Mouse (Mus musculus): Measurements from ENCODE around the gene Uap1l1. TPM values are rescaled to one million over a fixed set of nuclear protein-coding genes. Genes with fewer than 3 reads are reported as not detected.

Gene Uap1l1
- polyA plus RNA-seq, 1 experiment = 62.6 TPM

DNA sequence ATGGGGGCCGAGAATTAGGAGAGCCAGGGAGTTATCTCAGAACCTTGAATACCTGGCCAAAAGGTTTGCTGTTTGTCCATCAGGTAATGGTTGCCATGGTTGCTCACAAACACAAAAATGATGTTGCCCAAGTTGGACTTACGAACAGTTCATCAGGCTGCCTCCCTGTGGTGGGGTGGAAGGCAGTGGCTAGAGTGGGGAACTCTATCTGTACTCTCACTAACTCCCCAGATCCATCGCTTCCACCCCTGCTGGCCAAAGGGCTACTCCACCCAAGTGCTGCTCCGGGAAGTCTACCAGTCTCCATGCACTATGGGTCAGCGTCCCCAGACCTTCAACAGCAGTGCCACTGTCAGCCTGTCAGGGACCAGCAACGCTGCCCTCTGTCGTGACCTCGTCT lies 33.6 kb upstream of the Uap1l1 start, which contains the start of gene Npdc1:
Gene Npdc1 (plus strand): TSS at position 301 of the 400 bp plus-strand sequence.
- Histone ChIP-seq H3K4me1 (ENCODE audit: control insufficient read depth, insufficient read depth, low read length) (no peaks in the 10 kb centered on the region), H3K4me3 (replicated peaks; ENCODE audit: control insufficient read depth, low read depth, low read length) (no peak within 1 kb of the TSS), H3K27ac (ENCODE audit: control insufficient read depth, insufficient read depth, low read depth, low read length, poor library complexity) (no peak within 1 kb of the TSS)
- TF ChIP-seq CTCF (IDR thresholded peaks at IDR 0.05; ENCODE audit: control insufficient read depth, insufficient read depth, low read length) (no peak), POLR2A (IDR thresholded peaks at IDR 0.05; ENCODE audit: borderline replicate concordance, control insufficient read depth, low read depth, low read length) (no peak)
- 61% methylated on average over 8 of the region's 8 CpGs for WGBS

DNA sequence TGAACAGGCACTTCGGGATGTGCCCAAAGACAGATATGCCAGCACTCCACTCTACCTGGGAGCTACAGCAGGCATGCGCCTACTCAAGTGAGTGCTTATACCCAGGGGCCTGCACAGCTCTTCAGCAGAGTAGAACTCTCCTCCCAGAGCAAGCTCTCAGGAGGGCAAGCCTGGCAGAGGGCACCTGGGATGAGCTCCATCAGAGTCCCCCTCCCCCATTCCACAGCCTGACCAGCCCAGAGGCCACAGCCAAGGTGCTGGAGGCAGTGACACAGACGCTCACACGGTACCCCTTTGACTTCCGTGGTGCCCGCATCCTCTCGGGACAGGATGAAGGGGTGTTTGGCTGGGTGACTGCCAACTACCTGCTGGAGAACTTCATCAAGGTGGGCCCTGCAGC lies 32.6 kb upstream of the Uap1l1 start:
- Histone ChIP-seq H3K27ac (ENCODE audit: control insufficient read depth, insufficient read depth, low read depth, low read length, poor library complexity) (no peak overlapping the region), H3K4me3 (replicated peaks; ENCODE audit: control insufficient read depth, low read depth, low read length) (no peak overlapping the region), H3K4me1 (ENCODE audit: control insufficient read depth, insufficient read depth, low read length) (no peaks in the 10 kb centered on the region)
- TF ChIP-seq POLR2A (IDR thresholded peaks at IDR 0.05; ENCODE audit: borderline replicate concordance, control insufficient read depth, low read depth, low read length) = no peak
- TF ChIP-seq CTCF (IDR thresholded peaks at IDR 0.05; ENCODE audit: control insufficient read depth, insufficient read depth, low read length) = no peak
- WGBS = 85% methylated on average over 7 of the region's 7 CpGs

DNA sequence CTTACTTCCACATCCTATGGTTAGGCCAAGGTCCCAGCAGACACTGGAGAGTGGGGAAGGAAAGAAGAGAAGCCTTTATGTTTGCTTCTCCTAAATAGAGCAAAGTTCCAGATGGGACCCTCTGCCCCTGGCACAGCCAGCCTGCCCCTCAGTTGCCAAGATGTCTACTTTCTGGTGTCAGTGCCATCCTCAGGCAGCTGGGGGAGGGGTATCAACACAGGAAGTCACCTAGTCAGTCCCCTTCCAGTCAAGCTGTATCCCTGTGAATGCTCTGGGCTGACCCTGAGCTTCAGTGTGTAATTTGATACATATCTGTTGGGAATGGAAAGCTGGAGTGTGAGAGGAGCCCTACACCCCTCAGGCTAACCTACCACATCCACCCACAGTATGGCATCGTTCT lies 31.5 kb upstream of the Uap1l1 start:
- no peak overlapping the region for H3K4me3 ChIP-seq (replicated peaks; ENCODE audit: control insufficient read depth, low read depth, low read length)

DNA sequence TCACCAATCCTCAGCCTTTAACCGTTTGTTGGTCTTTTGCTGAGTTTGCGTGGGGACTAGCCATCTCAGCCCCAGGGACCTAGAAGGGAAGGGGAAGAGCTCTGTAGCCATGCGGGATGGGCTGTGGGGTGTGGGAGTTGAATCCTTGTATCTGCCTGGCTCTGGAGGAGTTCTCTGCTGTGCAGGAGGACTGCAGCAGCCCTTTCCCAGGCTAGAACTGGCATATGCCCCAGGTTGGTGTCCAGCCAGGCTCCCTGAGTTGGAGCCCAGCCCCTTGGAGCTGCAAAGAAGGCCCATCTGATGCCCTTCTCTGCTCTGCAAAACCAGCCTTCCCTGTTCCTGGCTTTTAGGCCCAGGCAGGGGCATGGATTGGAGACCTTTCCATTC lies 31.1 kb upstream of the Uap1l1 start:
- no peak overlapping the region for H3K4me3 ChIP-seq (replicated peaks; ENCODE audit: control insufficient read depth, low read depth, low read length)
- no peak overlapping the region for H3K27ac ChIP-seq (ENCODE audit: control insufficient read depth, insufficient read depth, low read depth, low read length, poor library complexity)
- TF ChIP-seq POLR2A (IDR thresholded peaks at IDR 0.05; ENCODE audit: borderline replicate concordance, control insufficient read depth, low read depth, low read length) (no peak), CTCF (IDR thresholded peaks at IDR 0.05; ENCODE audit: control insufficient read depth, insufficient read depth, low read length) (no peak)
- 37% methylated on average over 3 of the region's 3 CpGs for WGBS
- H3K4me1 ChIP-seq (ENCODE audit: control insufficient read depth, insufficient read depth, low read length) = no peaks in the 10 kb centered on the region

More for the DNA sequence above, 31.5 kb upstream of the Uap1l1 start:
- TF ChIP-seq POLR2A (IDR thresholded peaks at IDR 0.05; ENCODE audit: borderline replicate concordance, control insufficient read depth, low read depth, low read length) = no peak
- TF ChIP-seq CTCF (IDR thresholded peaks at IDR 0.05; ENCODE audit: control insufficient read depth, insufficient read depth, low read length) = no peak
- H3K4me1 ChIP-seq (ENCODE audit: control insufficient read depth, insufficient read depth, low read length) = no peaks in the 10 kb centered on the region
- whole genome bisulfite sequencing = 56% methylated on average over 1 of the region's 1 CpGs
- H3K27ac ChIP-seq (ENCODE audit: control insufficient read depth, insufficient read depth, low read depth, low read length, poor library complexity) = no peak overlapping the region

DNA sequence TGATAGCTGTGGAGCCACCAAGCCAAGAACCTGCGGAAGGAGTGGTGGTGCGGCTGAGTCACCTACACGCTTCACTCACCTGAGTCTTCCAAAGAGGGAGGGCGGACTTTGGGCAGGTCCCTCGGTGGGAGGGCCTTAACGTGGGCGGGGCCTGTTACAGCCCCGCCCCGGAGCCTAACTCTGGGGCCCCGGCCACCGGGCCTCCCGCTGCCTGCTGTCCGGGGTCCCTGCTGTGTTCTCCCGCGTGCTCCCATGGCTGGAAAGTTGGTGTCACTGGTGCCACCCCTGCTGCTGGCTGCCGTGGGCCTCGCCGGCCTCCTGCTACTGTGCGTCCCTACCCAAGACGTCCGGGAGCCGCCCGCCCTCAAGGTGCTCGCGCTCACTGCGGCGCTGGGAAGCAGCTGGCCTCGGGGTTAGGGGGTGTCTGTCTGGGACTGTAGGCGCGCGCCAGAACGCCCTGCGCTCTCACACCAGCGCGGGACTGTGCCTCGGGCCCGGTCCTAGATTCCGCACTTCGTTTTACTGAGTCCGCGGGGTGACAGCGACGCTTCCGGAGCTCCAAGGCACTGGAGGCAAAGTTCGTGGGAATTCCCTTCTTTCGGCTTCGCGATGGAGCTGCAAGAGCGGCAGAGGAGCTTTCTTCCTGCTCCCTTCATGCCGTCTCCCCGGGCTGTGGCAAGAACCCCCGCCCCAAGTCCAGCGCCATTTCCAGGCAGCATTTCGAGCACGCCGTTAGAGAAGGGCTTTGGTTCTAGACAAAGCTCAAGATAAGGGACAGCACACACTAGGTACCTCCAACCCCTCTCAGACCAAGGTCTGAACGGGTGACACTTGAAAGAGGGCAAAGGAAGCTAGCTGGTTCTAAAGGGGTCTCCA lies 30.5 kb upstream of the Uap1l1 start, which contains the start of gene Entpd2:
Gene Entpd2 (plus strand): TSS at position 154 of the 876 bp plus-strand sequence.
- Histone ChIP-seq H3K4me3 (replicated peaks; ENCODE audit: control insufficient read depth, low read depth, low read length) (no peak within 1 kb of the TSS), H3K4me1 (ENCODE audit: control insufficient read depth, insufficient read depth, low read length) (no peaks in the 10 kb centered on the region), H3K27ac (ENCODE audit: control insufficient read depth, insufficient read depth, low read depth, low read length, poor library complexity) (no peak within 1 kb of the TSS; the same call in 1 of the 2 replicates)
- 3% methylated on average over 57 of the region's 57 CpGs for WGBS
- no peak for TF ChIP-seq CTCF (IDR thresholded peaks at IDR 0.05; ENCODE audit: control insufficient read depth, insufficient read depth, low read length)
- no peak for TF ChIP-seq POLR2A (IDR thresholded peaks at IDR 0.05; ENCODE audit: borderline replicate concordance, control insufficient read depth, low read depth, low read length)

DNA sequence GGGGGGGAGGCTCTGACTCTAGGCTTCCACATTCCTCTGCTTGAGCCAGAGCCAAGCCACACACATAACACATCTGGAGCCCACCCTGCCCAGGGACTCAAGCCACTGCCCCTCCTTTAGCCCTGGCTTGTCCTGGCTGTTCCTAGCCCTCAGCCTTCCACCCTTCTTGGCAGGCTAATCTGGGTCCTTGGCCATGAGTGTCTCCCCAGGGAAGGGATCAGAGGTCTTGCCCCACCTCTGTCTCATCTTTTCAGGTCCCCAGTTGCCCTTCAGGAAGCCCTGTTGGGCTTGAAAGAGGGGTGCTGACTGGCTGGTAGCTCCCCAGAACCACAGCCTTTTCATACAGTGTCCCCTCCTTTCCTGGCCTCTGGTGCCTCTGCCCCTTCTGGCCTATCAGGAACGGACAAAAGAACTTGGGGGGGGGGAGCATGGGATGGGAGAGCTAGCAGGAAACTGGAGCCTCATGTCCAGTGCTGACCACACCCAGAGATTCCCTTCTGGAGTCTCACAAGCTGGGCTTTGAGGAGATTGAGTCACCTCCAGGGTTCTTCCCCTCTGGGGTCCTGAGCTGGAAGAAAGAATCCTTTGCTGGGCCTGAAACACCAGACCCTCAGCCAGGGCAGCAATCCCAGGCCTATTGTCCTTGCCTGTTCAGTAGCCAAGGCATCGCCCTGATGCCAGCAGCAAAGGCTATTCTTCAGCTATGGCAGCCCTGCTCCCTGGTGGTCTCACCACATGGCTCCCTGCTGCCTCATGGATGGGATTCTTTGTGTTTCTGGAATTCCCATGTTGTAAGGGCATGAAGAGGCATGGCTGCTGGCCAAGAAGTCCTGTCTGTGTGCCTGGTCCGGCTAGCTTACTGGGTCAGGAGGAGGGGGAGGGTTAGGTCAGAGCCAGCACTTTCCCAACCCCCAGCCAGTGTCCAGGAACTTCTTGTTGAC lies 29.1 kb upstream of the Uap1l1 start:
- H3K4me3 ChIP-seq (replicated peaks; ENCODE audit: control insufficient read depth, low read depth, low read length) = no peak overlapping the region
- TF ChIP-seq POLR2A (IDR thresholded peaks at IDR 0.05; ENCODE audit: borderline replicate concordance, control insufficient read depth, low read depth, low read length) (no peak), CTCF (IDR thresholded peaks at IDR 0.05; ENCODE audit: control insufficient read depth, insufficient read depth, low read length) (no peak)
- H3K4me1 ChIP-seq (ENCODE audit: control insufficient read depth, insufficient read depth, low read length) = no peaks in the 10 kb centered on the region
- no peak overlapping the region for H3K27ac ChIP-seq (ENCODE audit: control insufficient read depth, insufficient read depth, low read depth, low read length, poor library complexity)
- 51% methylated on average over 3 of the region's 3 CpGs for WGBS

DNA sequence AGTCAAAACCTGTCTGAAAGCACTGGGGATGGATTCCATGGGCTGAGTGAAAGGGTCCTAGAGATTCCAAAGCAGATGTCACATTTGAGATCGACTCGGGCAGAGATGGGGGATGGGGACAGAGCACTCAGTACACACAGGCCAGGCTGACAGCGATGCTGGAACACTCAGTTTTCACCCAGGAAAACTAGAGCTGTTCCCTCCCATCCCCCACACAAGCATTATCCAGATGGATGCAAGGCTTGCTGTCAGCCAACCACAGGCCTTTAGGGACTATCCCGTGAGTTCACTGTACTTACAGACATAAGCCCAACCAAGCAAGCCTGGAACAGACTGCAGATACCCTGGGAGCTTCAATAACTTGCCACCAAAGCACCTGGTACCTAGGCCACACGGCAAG lies 25.8 kb upstream of the Uap1l1 start:
- 69% methylated on average over 5 of the region's 5 CpGs for WGBS

DNA sequence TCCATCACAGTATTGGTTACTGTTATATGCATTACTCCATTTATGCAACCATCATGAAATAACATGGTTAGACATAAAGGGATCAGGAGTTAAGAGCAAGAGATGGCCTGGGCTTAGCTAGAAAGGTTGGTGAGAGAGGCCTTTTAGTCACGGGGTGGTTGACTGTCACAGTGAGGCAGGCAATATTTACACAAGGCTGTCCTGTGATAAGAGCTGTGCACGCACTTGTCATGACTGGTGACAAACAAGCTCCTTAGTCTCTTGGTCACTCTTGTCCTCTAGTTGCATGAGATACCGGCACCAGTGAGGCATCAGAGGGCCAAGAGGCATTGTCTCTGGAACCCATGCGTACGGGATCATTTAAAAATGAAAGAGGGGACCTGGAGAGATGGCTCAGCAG lies 19.0 kb upstream of the Uap1l1 start:
- Histone ChIP-seq H3K27ac (ENCODE audit: control insufficient read depth, insufficient read depth, low read depth, low read length, poor library complexity) (no peak overlapping the region), H3K4me3 (replicated peaks; ENCODE audit: control insufficient read depth, low read depth, low read length) (no peak overlapping the region), H3K4me1 (ENCODE audit: control insufficient read depth, insufficient read depth, low read length) (no peaks in the 10 kb centered on the region; the same call in 1 of the 2 replicates)
- WGBS = 81% methylated on average over 5 of the region's 5 CpGs
- no peak for TF ChIP-seq POLR2A (IDR thresholded peaks at IDR 0.05; ENCODE audit: borderline replicate concordance, control insufficient read depth, low read depth, low read length)
- no peak for TF ChIP-seq CTCF (IDR thresholded peaks at IDR 0.05; ENCODE audit: control insufficient read depth, insufficient read depth, low read length)

More for the DNA sequence above, 25.8 kb upstream of the Uap1l1 start:
- no peak overlapping the region for H3K4me3 ChIP-seq (replicated peaks; ENCODE audit: control insufficient read depth, low read depth, low read length)
- no peak overlapping the region for H3K27ac ChIP-seq (ENCODE audit: control insufficient read depth, insufficient read depth, low read depth, low read length, poor library complexity)
- TF ChIP-seq CTCF (IDR thresholded peaks at IDR 0.05; ENCODE audit: control insufficient read depth, insufficient read depth, low read length) = no peak
- TF ChIP-seq POLR2A (IDR thresholded peaks at IDR 0.05; ENCODE audit: borderline replicate concordance, control insufficient read depth, low read depth, low read length) = no peak
- no peaks in the 10 kb centered on the region for H3K4me1 ChIP-seq (ENCODE audit: control insufficient read depth, insufficient read depth, low read length)
